Mouse (Mus musculus) cerebellum, adult 2 months (tissue): ENCODE measurements at regions not wholly inside any gene's neighbourhood (a gene's known extent, or its start where the extent isn't known, plus 50 kb on each side); places are given as distances from the start of the nearest gene placed in this dataset.
A peak's percentile ranks its signal among the peaks of the same experiment; 100 is the strongest.

Source experiments
- DNase-seq, 2 experiments: peaks; one replicate each; pipeline ENCODE4 v3.0.0; 2021
- H3K27ac ChIP-seq: fragments of 200-500 bp; 2 replicates; pipeline ENCODE4 v1.5.1; 2012; ENCODE audit warnings: low read length, control low read depth, inconsistent platforms; ENCODE audit not compliant: insufficient read depth
- H3K27me3 ChIP-seq: fragments of 200-500 bp; 2 replicates; pipeline ENCODE4 v1.6.1; 2012; ENCODE audit warnings: inconsistent platforms, mild to moderate bottlenecking, low read length, moderate library complexity; ENCODE audit not compliant: control insufficient read depth, insufficient read depth
- H3K4me1 ChIP-seq: fragments of 200-500 bp; 2 replicates; pipeline ENCODE4 v1.6.1; 2011; ENCODE audit warnings: low read length; ENCODE audit not compliant: control insufficient read depth, insufficient read depth
- H3K4me3 ChIP-seq: fragments of 200-500 bp; replicated peaks from 2 replicates; pipeline ENCODE3; 2011; ENCODE audit warnings: mild to moderate bottlenecking, low read depth, low read length, control low read depth; ENCODE audit not compliant: insufficient read depth
- CTCF ChIP-seq: fragments of 200-500 bp; IDR thresholded peaks from 2 replicates; pipeline ENCODE4 v1.5.1; 2011; ENCODE audit warnings: low read depth, mild to moderate bottlenecking, control low read depth, low read length, moderate library complexity, borderline replicate concordance; ENCODE audit not compliant: insufficient read depth
- POLR2A ChIP-seq: fragments of 200-500 bp; IDR thresholded peaks from 2 replicates; pipeline ENCODE4 v1.6.1; 2011; ENCODE audit warnings: low read length, control low read depth, borderline replicate concordance; ENCODE audit not compliant: insufficient read depth
- WGBS: fragments of 180-500 bp; shearing (Covaris S2); methylation state at CpG from one replicate; pipeline ENCODE4 v1.1.7; 2018; 5-methylcytosine and 5-hydroxymethylcytosine counted together

DNA sequence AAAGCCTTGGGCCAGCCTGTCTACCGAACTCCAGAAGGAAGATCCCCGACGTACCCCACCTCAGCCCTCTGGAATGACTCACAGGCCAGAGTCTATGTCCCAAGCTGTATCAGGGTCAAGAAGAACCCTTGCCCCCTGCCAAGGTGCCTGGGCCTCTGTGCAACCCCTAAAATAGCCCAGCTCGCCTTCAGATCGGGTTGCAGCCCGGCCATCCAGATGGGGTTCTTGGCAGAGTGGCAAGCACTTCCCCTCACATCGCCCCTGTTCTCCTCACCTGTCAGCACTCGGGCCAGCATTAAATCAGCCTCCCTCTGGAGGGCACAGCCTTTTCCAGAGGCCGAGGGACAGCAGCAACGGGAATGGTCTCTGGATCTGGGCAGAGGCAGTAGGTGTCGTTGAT is 83.2 kb upstream of the Wnt4 start:
- WGBS: 83% methylated on average over 11 of the region's 11 CpGs
- no peaks in the 10 kb centered on the region for H3K27me3 ChIP-seq
- TF ChIP-seq CTCF (no peak), POLR2A (no peak)
- no peak for DNase-seq
- no peak overlapping the region for H3K4me3 ChIP-seq
- peaks cover 18% of the 10 kb centered on the region for H3K4me1 ChIP-seq
- H3K27ac ChIP-seq: no peak overlapping the region

DNA sequence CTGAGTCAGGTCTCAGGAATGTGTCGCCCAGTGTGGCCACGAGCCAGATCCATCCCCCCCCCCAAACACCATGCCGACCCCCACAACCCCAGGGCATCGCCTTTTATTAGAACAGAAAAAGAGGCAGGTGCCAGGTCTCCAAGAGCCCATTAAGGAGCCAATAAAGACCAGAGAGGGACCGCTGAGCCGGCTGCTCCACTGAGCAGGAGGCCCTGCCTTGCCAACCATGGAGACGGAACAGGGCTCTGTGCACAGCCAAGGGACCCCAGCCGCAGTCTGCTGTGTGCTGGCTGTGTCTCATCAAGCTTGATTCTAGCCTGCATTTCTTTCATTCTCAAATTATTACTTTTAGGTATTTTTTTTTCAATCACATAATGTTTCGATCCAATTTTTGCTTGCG is 86.7 kb upstream of the Wnt4 start:
- TF ChIP-seq CTCF (no peak), POLR2A (no peak)
- no peak overlapping the region for H3K27ac ChIP-seq
- no peak for DNase-seq
- H3K27me3 ChIP-seq: no peaks in the 10 kb centered on the region
- H3K4me1 ChIP-seq: peaks cover 25% of the 10 kb centered on the region
- 55% methylated on average over 10 of the region's 10 CpGs for WGBS
- H3K4me3 ChIP-seq: no peak overlapping the region

GRCm38 (mm10) chr4:137189801-137190200 is 87.5 kb upstream of the Wnt4 start:
- H3K27ac ChIP-seq: peak overlapping the region; percentile 74
- DNase-seq: peak; percentile 62 to 64
- WGBS: 51% methylated on average over 4 of the region's 4 CpGs

GRCm38 (mm10) chr4:137189058-137189457 is 88.2 kb upstream of the Wnt4 start:
- Histone ChIP-seq H3K4me1 (peaks cover 26% of the 10 kb centered on the region), H3K4me3 (no peak overlapping the region), H3K27ac (0 out of 2 replicates have a peak overlapping the region, but pooled peaks have one; percentile 26), H3K27me3 (no peaks in the 10 kb centered on the region)
- WGBS: 14% methylated on average over 6 of the region's 6 CpGs
- peak; percentile 79 to 86 for DNase-seq
- TF ChIP-seq CTCF: peak; percentile 38; the same call in 1 of the 2 replicates
- no peak for TF ChIP-seq POLR2A

More at GRCm38 (mm10) chr4:137189801-137190200, 87.5 kb upstream of the Wnt4 start:
- H3K27me3 ChIP-seq: no peaks in the 10 kb centered on the region
- TF ChIP-seq CTCF: no peak
- TF ChIP-seq POLR2A: no peak
- peaks cover 25% of the 10 kb centered on the region for H3K4me1 ChIP-seq
- H3K4me3 ChIP-seq: no peak overlapping the region

- H3K27ac ChIP-seq: no peak overlapping the region
- no peak overlapping the region for H3K4me3 ChIP-seq
- no peaks in the 10 kb centered on the region for H3K27me3 ChIP-seq
- WGBS: 93% methylated on average over 3 of the region's 3 CpGs
- TF ChIP-seq POLR2A (no peak), CTCF (no peak)
- DNase-seq: no peak
- peaks cover 34% of the 10 kb centered on the region for H3K4me1 ChIP-seq
These were observed 89.7 kb upstream of the Wnt4 start for GRCm38 (mm10) chr4:137187592-137187991.

DNA sequence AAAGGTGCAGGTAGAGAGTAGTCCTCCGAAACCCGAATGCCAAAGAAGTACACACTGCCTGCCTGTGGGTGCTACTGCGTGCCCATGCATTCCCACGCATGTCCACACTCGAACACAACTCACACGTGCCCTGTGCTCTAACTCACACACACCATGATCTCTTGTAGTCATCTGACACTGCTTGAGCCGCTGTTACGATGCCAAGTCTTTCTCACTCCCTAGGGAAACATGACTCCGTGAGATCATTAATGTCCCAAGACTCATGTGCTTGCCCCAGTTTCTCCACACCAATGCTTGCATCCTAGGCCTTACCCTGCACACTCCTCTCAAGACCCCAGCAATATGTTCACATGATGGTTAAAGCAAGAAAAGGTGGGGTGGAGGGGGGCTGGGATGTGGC is 90.2 kb upstream of the Wnt4 start:
- Histone ChIP-seq H3K4me1 (peaks cover 34% of the 10 kb centered on the region), H3K27ac (no peak overlapping the region), H3K27me3 (no peaks in the 10 kb centered on the region), H3K4me3 (no peak overlapping the region)
- TF ChIP-seq CTCF (no peak), POLR2A (no peak)
- DNase-seq: no peak
- WGBS: 87% methylated on average over 9 of the region's 9 CpGs

DNA sequence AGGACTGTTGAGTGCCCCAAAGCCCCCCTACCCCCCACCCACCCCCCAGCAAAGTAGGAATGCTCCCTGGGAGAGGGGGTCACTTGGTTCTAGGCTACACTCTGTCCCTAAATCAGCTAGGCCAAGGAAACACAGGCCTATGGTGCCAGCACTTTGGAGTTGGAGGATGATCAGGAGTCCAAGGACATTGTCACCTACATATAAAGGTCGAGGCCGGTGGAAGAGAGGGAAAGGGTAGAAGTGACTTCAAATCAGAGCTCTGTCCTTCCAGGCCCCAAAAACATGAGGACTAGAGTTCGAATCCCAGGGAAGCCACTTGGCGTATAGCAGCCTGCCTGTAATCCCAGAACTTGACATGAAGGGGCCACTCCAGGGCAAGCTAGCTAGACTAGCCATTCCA is 92.3 kb upstream of the Wnt4 start:
- Histone ChIP-seq H3K4me3 (no peak overlapping the region), H3K27me3 (no peaks in the 10 kb centered on the region), H3K4me1 (peaks cover 24% of the 10 kb centered on the region), H3K27ac (no peak overlapping the region)
- DNase-seq: no peak
- 88% methylated on average over 4 of the region's 4 CpGs for WGBS
- TF ChIP-seq POLR2A (no peak), CTCF (no peak)

- Histone ChIP-seq H3K4me3 (no peak overlapping the region), H3K27me3 (no peaks in the 10 kb centered on the region), H3K4me1 (peaks cover 11% of the 10 kb centered on the region), H3K27ac (no peak overlapping the region)
- 48% methylated on average over 10 of the region's 10 CpGs for WGBS
- TF ChIP-seq POLR2A: no peak
- TF ChIP-seq CTCF: no peak
- no peak for DNase-seq
These were observed 94.0 kb upstream of the Wnt4 start for GRCm38 (mm10) chr4:137183181-137183850.
